Mouse (Mus musculus) lung, postnatal 25 days (tissue): ENCODE measurements around the gene Tldc1.

Experiments used
- DNase-seq: peaks from one replicate; pipeline ENCODE4 v3.0.0; 2022; ENCODE audit warnings: low spot score

Tldc1 gene

GRCm38 (mm10) chr8:119801168-119801567, 23.0 kb upstream of the Tldc1 start:
- no peak for DNase-seq

- no peak for DNase-seq
Observed at GRCm38 (mm10) chr8:119798965-119799264, 20.7 kb upstream of the Tldc1 start.

- DNase-seq, result peak; percentile 66
Observed at GRCm38 (mm10) chr8:119798170-119798964, 20.2 kb upstream of the Tldc1 start.

- peak; percentile 72 for DNase-seq
Observed at GRCm38 (mm10) chr8:119795651-119796050, 17.4 kb upstream of the Tldc1 start.

- DNase-seq, result no peak
Observed at GRCm38 (mm10) chr8:119794689-119795088, 16.5 kb upstream of the Tldc1 start.

- peak; percentile 57 for DNase-seq
Observed at GRCm38 (mm10) chr8:119791804-119792704, 13.8 kb upstream of the Tldc1 start.

GRCm38 (mm10) chr8:119789581-119789980, 11.4 kb upstream of the Tldc1 start:
- no peak for DNase-seq

GRCm38 (mm10) chr8:119788607-119789381, 10.6 kb upstream of the Tldc1 start:
- DNase-seq, result no peak

- no peak for DNase-seq
Observed at GRCm38 (mm10) chr8:119787341-119787740, 9.1 kb upstream of the Tldc1 start.

GRCm38 (mm10) chr8:119786871-119787270, 8.7 kb upstream of the Tldc1 start:
- no peak for DNase-seq

GRCm38 (mm10) chr8:119785764-119786405, 7.7 kb upstream of the Tldc1 start:
- no peak for DNase-seq

- DNase-seq, result no peak
Observed at GRCm38 (mm10) chr8:119784676-119785075, 6.5 kb upstream of the Tldc1 start.

GRCm38 (mm10) chr8:119784141-119784574, 5.9 kb upstream of the Tldc1 start:
- DNase-seq, result peak; percentile 65

- DNase-seq, result no peak
Observed at GRCm38 (mm10) chr8:119783579-119783978, 5.4 kb upstream of the Tldc1 start.

GRCm38 (mm10) chr8:119782715-119783114, 4.5 kb upstream of the Tldc1 start:
- DNase-seq, result peak; percentile 78

- DNase-seq, result peak; percentile 51
Observed at GRCm38 (mm10) chr8:119781086-119781840, 3.0 kb upstream of the Tldc1 start.

GRCm38 (mm10) chr8:119780402-119781049, 2.3 kb upstream of the Tldc1 start:
- DNase-seq, result no peak

GRCm38 (mm10) chr8:119779013-119779737, 959 bp upstream of the Tldc1 start:
- DNase-seq, result peak; percentile 90

GRCm38 (mm10) chr8:119777765-119778164, 451 bp downstream of the Tldc1 start:
- peak; percentile 22 for DNase-seq
